Mouse (Mus musculus) embryonic facial prominence, embryonic 15.5 days (tissue): ENCODE data around the gene Pitpnm1. TPM values are rescaled to one million over a fixed set of nuclear protein-coding genes. Genes with fewer than 3 reads are reported as not detected.

ENCODE experiments used
- ATAC-seq: fragments of 200-750 bp; cut with Nextera tagmentation; 2 replicates; pipeline ENCODE4 v1.8.0; 2017; ENCODE audit warnings: low read depth, moderate TSS enrichment; ENCODE audit not compliant: insufficient number of reproducible peaks, low FRiP score, low TSS enrichment
- H3K27ac ChIP-seq: fragments of 300-500 bp; sonication (generic); replicated peaks from 2 replicates; pipeline ENCODE4 v1.5.1; 2015; ENCODE audit warnings: mild to moderate bottlenecking, inconsistent platforms
- H3K27me3 ChIP-seq: fragments of 300-500 bp; sonication (generic); 2 replicates; pipeline ENCODE4 v1.6.1; 2015; ENCODE audit warnings: inconsistent platforms
- H3K36me3 ChIP-seq: fragments of 300-500 bp; sonication (generic); 2 replicates; pipeline ENCODE4 v1.6.1; 2015; ENCODE audit warnings: mild to moderate bottlenecking, inconsistent platforms
- H3K4me1 ChIP-seq: fragments of 300-500 bp; sonication (generic); 2 replicates; pipeline ENCODE4 v1.6.1; 2015; ENCODE audit warnings: inconsistent platforms
- H3K4me2 ChIP-seq: fragments of 300-500 bp; sonication (generic); replicated peaks from 2 replicates; pipeline ENCODE4 v1.6.1; 2015; ENCODE audit warnings: mild to moderate bottlenecking, inconsistent platforms
- H3K4me3 ChIP-seq: fragments of 300-500 bp; sonication (generic); replicated peaks from 2 replicates; pipeline ENCODE4 v1.5.1; 2015; ENCODE audit warnings: mild to moderate bottlenecking, inconsistent platforms
- H3K9ac ChIP-seq: fragments of 300-500 bp; sonication (generic); 2 replicates; pipeline ENCODE4 v1.6.1; 2015; ENCODE audit warnings: inconsistent platforms
- H3K9me3 ChIP-seq: fragments of 300-500 bp; sonication (generic); replicated peaks from 2 replicates; pipeline ENCODE4 v1.6.1; 2016; ENCODE audit warnings: inconsistent platforms
- WGBS: fragments of 180-500 bp; shearing (Covaris S2); methylation state at CpG from one replicate; pipeline ENCODE4 v1.1.7; 2015; 5-methylcytosine and 5-hydroxymethylcytosine counted together
- polyA plus RNA-seq: library from polyadenylated mRNA; unstranded; fragments of >200 nt; fragmentation: Nextera tagmentation; extraction: Ambion mirVana; gene quantifications from 2 replicates; pipeline ENCODE4 v1.2.1, GENCODE M21; 2015

Gene Pitpnm1
- polyA plus RNA-seq, 1 experiment from 2014 or later, result 9.7 TPM

- peak within 1 kb of the TSS; percentile 67 for H3K4me3 ChIP-seq
- H3K4me1 ChIP-seq, result peaks cover 55% of the 10 kb centered on the region
- H3K36me3 ChIP-seq, result no peaks in the 10 kb centered on the region
- peak within 1 kb of the TSS; percentile 21; the same call in 1 of the 2 replicates for H3K9ac ChIP-seq
- WGBS, result under 1% methylated on average over 65 of the region's 65 CpGs
- H3K9me3 ChIP-seq, result no peaks in the 10 kb centered on the region
- peaks cover 18% of the 10 kb centered on the region for H3K27me3 ChIP-seq
- peak within 1 kb of the TSS; percentile 82 for H3K27ac ChIP-seq
- peak within 1 kb of the TSS; percentile 87 for H3K4me2 ChIP-seq
- ATAC-seq, result peak; percentile 93
Measured at GRCm38 (mm10) chr19:4096642-4097440, 3.0 kb upstream of the Pitpnm1 start, which contains the start of gene Cdk2ap2. Gene Cdk2ap2 (plus strand): TSS chr19:4097182.

GRCm38 (mm10) chr19:4097441-4097825 is 2.4 kb upstream of the Pitpnm1 start:
- ATAC-seq, result no peak
- peaks cover 23% of the 10 kb centered on the region for H3K27me3 ChIP-seq
- no peak overlapping the region for H3K9ac ChIP-seq
- H3K4me1 ChIP-seq, result peaks cover 55% of the 10 kb centered on the region
- H3K4me2 ChIP-seq, result peak overlapping the region; percentile 87
- H3K36me3 ChIP-seq, result no peaks in the 10 kb centered on the region
- no peaks in the 10 kb centered on the region for H3K9me3 ChIP-seq
- WGBS, result under 1% methylated on average over 21 of the region's 21 CpGs
- peak overlapping the region; percentile 67 for H3K4me3 ChIP-seq
- peak overlapping the region; percentile 82 for H3K27ac ChIP-seq

- Histone ChIP-seq H3K4me3 (0 out of 2 replicates have a peak overlapping the region, but pooled peaks have one; percentile 1), H3K27ac (0 out of 2 replicates have a peak overlapping the region, but pooled peaks have one; percentile 7), H3K9me3 (no peaks in the 10 kb centered on the region), H3K4me2 (no peak overlapping the region), H3K4me1 (peaks cover 55% of the 10 kb centered on the region), H3K9ac (no peak overlapping the region), H3K27me3 (peaks cover 26% of the 10 kb centered on the region), H3K36me3 (no peaks in the 10 kb centered on the region)
- no peak for ATAC-seq
- WGBS, result 85% methylated on average over 13 of the region's 13 CpGs
Measured at GRCm38 (mm10) chr19:4098426-4098825, 1.4 kb upstream of the Pitpnm1 start.

- ATAC-seq, result no peak
- Histone ChIP-seq H3K27ac (0 out of 2 replicates have a peak overlapping the region, but pooled peaks have one; percentile 7), H3K4me1 (peaks cover 55% of the 10 kb centered on the region), H3K9me3 (no peaks in the 10 kb centered on the region), H3K4me2 (peak overlapping the region; percentile 92), H3K9ac (no peak overlapping the region), H3K36me3 (no peaks in the 10 kb centered on the region), H3K4me3 (no peak overlapping the region), H3K27me3 (peaks cover 26% of the 10 kb centered on the region)
- WGBS, result 12% methylated on average over 9 of the region's 9 CpGs
Measured at GRCm38 (mm10) chr19:4099056-4099455, 742 bp upstream of the Pitpnm1 start.

- peak overlapping the region; percentile 42 for H3K9ac ChIP-seq
- H3K4me2 ChIP-seq, result peak overlapping the region; percentile 92
- no peak overlapping the region for H3K27ac ChIP-seq
- H3K27me3 ChIP-seq, result peaks cover 26% of the 10 kb centered on the region
- H3K4me1 ChIP-seq, result peaks cover 55% of the 10 kb centered on the region
- 1% methylated on average over 52 of the region's 52 CpGs for WGBS
- ATAC-seq, result no peak
- H3K4me3 ChIP-seq, result peak overlapping the region; percentile 46
- H3K36me3 ChIP-seq, result no peaks in the 10 kb centered on the region
- H3K9me3 ChIP-seq, result no peaks in the 10 kb centered on the region
Measured at GRCm38 (mm10) chr19:4100718-4101261, 992 bp downstream of the Pitpnm1 start.

DNA sequence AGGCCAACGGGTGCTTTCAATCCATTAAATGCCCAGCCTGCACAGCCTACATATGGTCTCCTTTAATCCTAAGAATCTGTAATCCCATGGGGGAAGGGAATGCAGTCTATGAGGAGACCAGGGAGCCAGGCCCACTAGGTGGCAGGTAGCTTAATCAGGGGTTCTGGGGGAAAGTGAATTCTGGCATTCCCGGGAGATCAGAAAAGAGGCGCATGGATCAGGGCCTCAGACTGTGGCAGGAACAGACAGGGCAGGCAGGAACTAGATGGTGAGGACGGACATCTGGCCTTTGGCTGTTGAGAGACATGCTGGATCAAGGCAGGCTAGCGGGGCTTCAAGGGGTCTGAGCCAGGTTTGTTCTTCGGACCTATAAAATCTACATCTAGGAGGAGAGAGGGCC is 1.7 kb downstream of the Pitpnm1 start:
- Histone ChIP-seq H3K9ac (no peak overlapping the region), H3K4me1 (peaks cover 48% of the 10 kb centered on the region), H3K4me2 (peak overlapping the region; percentile 92), H3K4me3 (peak overlapping the region; percentile 46; the same call in 1 of the 2 replicates), H3K9me3 (no peaks in the 10 kb centered on the region), H3K27me3 (peaks cover 26% of the 10 kb centered on the region), H3K27ac (no peak overlapping the region), H3K36me3 (no peaks in the 10 kb centered on the region)
- no peak for ATAC-seq
- 63% methylated on average over 6 of the region's 6 CpGs for WGBS

DNA sequence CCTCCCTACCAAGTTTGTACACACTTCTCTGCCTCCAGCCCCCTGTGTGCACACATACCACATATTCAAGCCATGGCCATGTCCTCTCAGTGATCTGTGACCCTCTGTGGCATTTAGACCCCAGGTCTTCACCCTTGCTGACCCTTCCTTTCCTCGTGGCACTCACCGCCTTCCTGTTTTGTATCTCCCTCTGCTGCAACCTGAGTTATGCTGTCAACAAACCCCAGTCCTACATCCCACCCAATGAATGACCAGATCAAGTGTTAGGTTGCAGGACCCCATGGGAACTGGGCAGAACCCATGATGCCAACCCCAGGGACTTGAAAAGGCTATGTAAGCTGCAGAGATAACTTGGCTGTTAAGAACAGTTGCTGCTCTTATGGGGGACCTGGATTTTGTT is 2.3 kb downstream of the Pitpnm1 start:
- H3K4me1 ChIP-seq, result peaks cover 44% of the 10 kb centered on the region
- no peaks in the 10 kb centered on the region for H3K36me3 ChIP-seq
- WGBS, result 73% methylated on average over 2 of the region's 2 CpGs
- no peak overlapping the region for H3K4me3 ChIP-seq
- no peak overlapping the region for H3K9ac ChIP-seq
- peaks cover 26% of the 10 kb centered on the region for H3K27me3 ChIP-seq
- H3K9me3 ChIP-seq, result no peaks in the 10 kb centered on the region
- H3K27ac ChIP-seq, result no peak overlapping the region
- H3K4me2 ChIP-seq, result no peak overlapping the region
- no peak for ATAC-seq

DNA sequence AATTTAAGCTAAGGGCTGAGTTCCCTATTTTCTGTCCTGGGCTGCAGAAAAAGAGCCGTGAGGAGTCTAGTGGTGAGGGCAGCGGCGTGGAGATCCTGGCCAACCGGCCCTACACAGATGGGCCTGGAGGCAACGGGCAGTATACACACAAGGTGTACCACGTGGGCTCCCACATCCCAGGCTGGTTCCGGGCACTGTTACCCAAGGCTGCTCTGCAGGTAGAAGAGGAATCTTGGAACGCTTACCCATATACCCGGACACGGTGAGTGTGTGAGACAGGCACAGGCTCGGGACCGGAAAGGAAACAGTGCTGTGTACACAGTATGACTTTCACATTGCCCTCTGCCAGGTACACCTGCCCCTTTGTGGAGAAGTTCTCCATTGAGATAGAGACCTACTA is 2.8 kb downstream of the Pitpnm1 start:
- ATAC-seq, result no peak
- H3K27ac ChIP-seq, result no peak overlapping the region
- WGBS, result 93% methylated on average over 12 of the region's 12 CpGs
- peaks cover 26% of the 10 kb centered on the region for H3K27me3 ChIP-seq
- H3K9ac ChIP-seq, result no peak overlapping the region
- H3K4me3 ChIP-seq, result no peak overlapping the region
- H3K4me1 ChIP-seq, result peaks cover 39% of the 10 kb centered on the region
- H3K4me2 ChIP-seq, result no peak overlapping the region
- no peaks in the 10 kb centered on the region for H3K36me3 ChIP-seq
- no peaks in the 10 kb centered on the region for H3K9me3 ChIP-seq

GRCm38 (mm10) chr19:4103294-4103693 is 3.5 kb downstream of the Pitpnm1 start:
- 94% methylated on average over 18 of the region's 18 CpGs for WGBS
- peaks cover 33% of the 10 kb centered on the region for H3K4me1 ChIP-seq
- no peaks in the 10 kb centered on the region for H3K36me3 ChIP-seq
- H3K27ac ChIP-seq, result no peak overlapping the region
- ATAC-seq, result no peak
- H3K4me2 ChIP-seq, result no peak overlapping the region
- H3K27me3 ChIP-seq, result peaks cover 26% of the 10 kb centered on the region
- no peak overlapping the region for H3K4me3 ChIP-seq
- no peaks in the 10 kb centered on the region for H3K9me3 ChIP-seq
- H3K9ac ChIP-seq, result no peak overlapping the region

DNA sequence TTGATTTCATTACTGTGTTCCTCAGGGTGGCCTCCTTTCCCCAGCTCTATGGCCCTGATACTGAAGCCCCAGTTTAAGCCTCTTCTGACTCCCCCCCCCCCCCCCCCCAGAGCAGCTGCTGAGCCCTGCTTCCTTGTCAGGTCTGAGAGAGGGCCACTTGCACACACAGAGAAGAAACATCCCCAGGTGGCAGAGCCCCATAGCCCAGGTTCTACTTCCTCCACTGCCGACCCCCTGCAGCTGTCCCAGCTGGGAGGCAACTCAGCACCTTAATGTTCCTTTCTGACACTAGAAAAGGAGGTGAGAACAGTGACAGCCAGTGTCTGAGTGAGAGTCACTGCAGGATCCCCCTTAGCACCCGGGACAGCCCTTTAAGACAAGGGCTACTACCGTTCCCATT is 4.0 kb downstream of the Pitpnm1 start:
- Histone ChIP-seq H3K9ac (no peak overlapping the region), H3K9me3 (no peaks in the 10 kb centered on the region), H3K4me1 (peaks cover 28% of the 10 kb centered on the region), H3K4me2 (no peak overlapping the region), H3K4me3 (no peak overlapping the region), H3K27ac (no peak overlapping the region), H3K36me3 (no peaks in the 10 kb centered on the region), H3K27me3 (peaks cover 26% of the 10 kb centered on the region)
- 73% methylated on average over 3 of the region's 3 CpGs for WGBS
- ATAC-seq, result no peak

GRCm38 (mm10) chr19:4104675-4105194 is 4.9 kb downstream of the Pitpnm1 start:
- Histone ChIP-seq H3K4me3 (no peak overlapping the region), H3K9ac (no peak overlapping the region), H3K27ac (no peak overlapping the region), H3K9me3 (no peaks in the 10 kb centered on the region), H3K36me3 (no peaks in the 10 kb centered on the region), H3K4me2 (no peak overlapping the region), H3K27me3 (peaks cover 26% of the 10 kb centered on the region), H3K4me1 (peaks cover 19% of the 10 kb centered on the region)
- no peak for ATAC-seq
- WGBS, result 86% methylated on average over 16 of the region's 16 CpGs
